Mouse (Mus musculus): ENCODE data around the gene Ccdc158.

GRCm38 (mm10) chr5:92562002-92562401, 113.1 kb downstream of the Ccdc158 start:
- no peak for TF ChIP-seq POLR2A (IDR thresholded peaks at IDR 0.05; ENCODE audit: insufficient read length, low read depth)
- TF ChIP-seq POLR2AphosphoS2 (IDR thresholded peaks at IDR 0.05; ENCODE audit: insufficient read length, low read depth): no peak
